Mouse (Mus musculus): ENCODE results near the gene Chn2.

Gene Chn2

GRCm38 (mm10) chr6:54118897-54119296, 79.5 kb downstream of the Chn2 start:
- Histone ChIP-seq H3K9me3 (ENCODE audit: low read length) (no peaks in the 10 kb centered on the region), H3K36me3 (ENCODE audit: insufficient read depth, low read length) (peaks cover 22% of the 10 kb centered on the region; the same call in 1 of the 2 replicates), H3K27me3 (ENCODE audit: insufficient read depth, low read length) (no peaks in the 10 kb centered on the region), H3K4me3 (replicated peaks; ENCODE audit: low read length) (no peak overlapping the region), H3K4me1 (replicated peaks; ENCODE audit: low read depth, low read length) (peaks cover 35% of the 10 kb centered on the region)
- TF ChIP-seq POU5F1 (IDR thresholded peaks at IDR 0.05; ENCODE audit: borderline replicate concordance, low read length) (no peak), CTCF (conservative IDR thresholded peaks at IDR 0.05; ENCODE audit: low read length) (no peak), NANOG (IDR thresholded peaks at IDR 0.05; ENCODE audit: borderline replicate concordance, low read length) (no peak)

- Histone ChIP-seq H3K4me3 (replicated peaks; ENCODE audit: low read length) (no peak overlapping the region), H3K4me1 (replicated peaks; ENCODE audit: low read depth, low read length) (peaks cover 35% of the 10 kb centered on the region), H3K27me3 (ENCODE audit: insufficient read depth, low read length) (no peaks in the 10 kb centered on the region), H3K36me3 (ENCODE audit: insufficient read depth, low read length) (peaks cover 19% of the 10 kb centered on the region; the same call in 1 of the 2 replicates), H3K9me3 (ENCODE audit: low read length) (no peaks in the 10 kb centered on the region)
- TF ChIP-seq NANOG (IDR thresholded peaks at IDR 0.05; ENCODE audit: borderline replicate concordance, low read length) (no peak), CTCF (conservative IDR thresholded peaks at IDR 0.05; ENCODE audit: low read length) (no peak), POU5F1 (IDR thresholded peaks at IDR 0.05; ENCODE audit: borderline replicate concordance, low read length) (no peak)
These were observed 80.1 kb downstream of the Chn2 start for GRCm38 (mm10) chr6:54119461-54119860.

GRCm38 (mm10) chr6:54119885-54120666, 80.7 kb downstream of the Chn2 start:
- TF ChIP-seq CTCF (conservative IDR thresholded peaks at IDR 0.05; ENCODE audit: low read length) (no peak), POU5F1 (IDR thresholded peaks at IDR 0.05; ENCODE audit: borderline replicate concordance, low read length) (no peak), NANOG (IDR thresholded peaks at IDR 0.05; ENCODE audit: borderline replicate concordance, low read length) (no peak)
- no peaks in the 10 kb centered on the region for H3K9me3 ChIP-seq (ENCODE audit: low read length)
- no peak overlapping the region for H3K4me3 ChIP-seq (replicated peaks; ENCODE audit: low read length)
- H3K27me3 ChIP-seq (ENCODE audit: insufficient read depth, low read length): no peaks in the 10 kb centered on the region
- H3K4me1 ChIP-seq (replicated peaks; ENCODE audit: low read depth, low read length): peaks cover 40% of the 10 kb centered on the region
- H3K36me3 ChIP-seq (ENCODE audit: insufficient read depth, low read length): peaks cover 17% of the 10 kb centered on the region; the same call in 1 of the 2 replicates

DNA sequence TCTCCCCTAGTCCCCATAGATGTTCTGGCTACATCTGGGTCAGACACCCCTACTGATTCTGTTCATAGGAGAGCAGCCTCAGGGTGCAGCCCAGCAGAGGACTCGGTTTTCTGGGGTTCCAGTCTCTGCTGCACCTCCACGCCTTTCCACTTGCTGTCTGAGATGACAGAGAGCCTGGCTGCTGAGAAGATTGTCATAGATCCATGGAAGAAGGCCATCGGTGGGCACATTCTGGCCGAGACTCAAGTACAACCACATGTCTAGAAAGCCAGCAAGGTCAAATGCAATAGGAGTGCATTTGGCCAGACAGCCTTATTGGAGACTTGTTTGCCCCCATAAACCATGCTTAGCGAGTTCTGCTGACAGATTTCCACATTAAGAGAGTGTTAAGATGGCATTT, 81.5 kb downstream of the Chn2 start:
- H3K27me3 ChIP-seq (ENCODE audit: insufficient read depth, low read length): no peaks in the 10 kb centered on the region
- H3K9me3 ChIP-seq (ENCODE audit: low read length): no peaks in the 10 kb centered on the region
- no peak overlapping the region for H3K4me3 ChIP-seq (replicated peaks; ENCODE audit: low read length)
- no peak for TF ChIP-seq CTCF (conservative IDR thresholded peaks at IDR 0.05; ENCODE audit: low read length)
- TF ChIP-seq NANOG (IDR thresholded peaks at IDR 0.05; ENCODE audit: borderline replicate concordance, low read length): no peak
- TF ChIP-seq POU5F1 (IDR thresholded peaks at IDR 0.05; ENCODE audit: borderline replicate concordance, low read length): no peak
- H3K4me1 ChIP-seq (replicated peaks; ENCODE audit: low read depth, low read length): peaks cover 48% of the 10 kb centered on the region
- H3K36me3 ChIP-seq (ENCODE audit: insufficient read depth, low read length): peaks cover 17% of the 10 kb centered on the region; the same call in 1 of the 2 replicates

- no peak overlapping the region for H3K4me3 ChIP-seq (replicated peaks; ENCODE audit: low read length)
- peaks cover 57% of the 10 kb centered on the region for H3K4me1 ChIP-seq (replicated peaks; ENCODE audit: low read depth, low read length)
- H3K9me3 ChIP-seq (ENCODE audit: low read length): no peaks in the 10 kb centered on the region
- 0 out of 2 replicates have a peak, but pooled peaks cover 7% of the 10 kb centered on the region for H3K36me3 ChIP-seq (ENCODE audit: insufficient read depth, low read length)
- TF ChIP-seq POU5F1 (IDR thresholded peaks at IDR 0.05; ENCODE audit: borderline replicate concordance, low read length): no peak
- TF ChIP-seq NANOG (IDR thresholded peaks at IDR 0.05; ENCODE audit: borderline replicate concordance, low read length): no peak
- TF ChIP-seq CTCF (conservative IDR thresholded peaks at IDR 0.05; ENCODE audit: low read length): no peak
- no peaks in the 10 kb centered on the region for H3K27me3 ChIP-seq (ENCODE audit: insufficient read depth, low read length)
These were observed 85.2 kb downstream of the Chn2 start for GRCm38 (mm10) chr6:54124519-54124918.

- H3K27me3 ChIP-seq (ENCODE audit: insufficient read depth, low read length): no peaks in the 10 kb centered on the region
- H3K4me1 ChIP-seq (replicated peaks; ENCODE audit: low read depth, low read length): peaks cover 47% of the 10 kb centered on the region
- H3K36me3 ChIP-seq (ENCODE audit: insufficient read depth, low read length): peaks cover 7% of the 10 kb centered on the region; the same call in 1 of the 2 replicates
- H3K9me3 ChIP-seq (ENCODE audit: low read length): no peaks in the 10 kb centered on the region
- no peak overlapping the region for H3K4me3 ChIP-seq (replicated peaks; ENCODE audit: low read length)
- TF ChIP-seq POU5F1 (IDR thresholded peaks at IDR 0.05; ENCODE audit: borderline replicate concordance, low read length): no peak
- TF ChIP-seq NANOG (IDR thresholded peaks at IDR 0.05; ENCODE audit: borderline replicate concordance, low read length): no peak
- no peak for TF ChIP-seq CTCF (conservative IDR thresholded peaks at IDR 0.05; ENCODE audit: low read length)
These were observed 86.2 kb downstream of the Chn2 start for GRCm38 (mm10) chr6:54125536-54125935.

GRCm38 (mm10) chr6:54126225-54126992, 87.1 kb downstream of the Chn2 start:
- no peaks in the 10 kb centered on the region for H3K27me3 ChIP-seq (ENCODE audit: insufficient read depth, low read length)
- TF ChIP-seq POU5F1 (IDR thresholded peaks at IDR 0.05; ENCODE audit: borderline replicate concordance, low read length): no peak
- H3K9me3 ChIP-seq (ENCODE audit: low read length): no peaks in the 10 kb centered on the region
- H3K4me1 ChIP-seq (replicated peaks; ENCODE audit: low read depth, low read length): peaks cover 41% of the 10 kb centered on the region
- H3K36me3 ChIP-seq (ENCODE audit: insufficient read depth, low read length): peaks cover 10% of the 10 kb centered on the region; the same call in 1 of the 2 replicates
- no peak overlapping the region for H3K4me3 ChIP-seq (replicated peaks; ENCODE audit: low read length)

- H3K9me3 ChIP-seq (ENCODE audit: low read length): no peaks in the 10 kb centered on the region
- H3K4me1 ChIP-seq (replicated peaks; ENCODE audit: low read depth, low read length): peaks cover 34% of the 10 kb centered on the region
- no peaks in the 10 kb centered on the region for H3K27me3 ChIP-seq (ENCODE audit: insufficient read depth, low read length)
- no peak for TF ChIP-seq CTCF (conservative IDR thresholded peaks at IDR 0.05; ENCODE audit: low read length)
- no peak for TF ChIP-seq POU5F1 (IDR thresholded peaks at IDR 0.05; ENCODE audit: borderline replicate concordance, low read length)
- TF ChIP-seq NANOG (IDR thresholded peaks at IDR 0.05; ENCODE audit: borderline replicate concordance, low read length): no peak
- peaks cover 4% of the 10 kb centered on the region; the same call in 1 of the 2 replicates for H3K36me3 ChIP-seq (ENCODE audit: insufficient read depth, low read length)
- no peak overlapping the region for H3K4me3 ChIP-seq (replicated peaks; ENCODE audit: low read length)
These were observed 87.8 kb downstream of the Chn2 start for GRCm38 (mm10) chr6:54126993-54127697.

Measured in E14TG2a.4 (cell line).